Mouse (Mus musculus) telencephalon, adult 2 months (tissue): ENCODE data around the gene Tnnc2.

Experiments
- DNase-seq: peaks from one replicate; pipeline ENCODE4 v3.0.0-alpha.2; 2011; ENCODE audit warnings: low read depth, low spot score

Tnnc2 gene

DNA sequence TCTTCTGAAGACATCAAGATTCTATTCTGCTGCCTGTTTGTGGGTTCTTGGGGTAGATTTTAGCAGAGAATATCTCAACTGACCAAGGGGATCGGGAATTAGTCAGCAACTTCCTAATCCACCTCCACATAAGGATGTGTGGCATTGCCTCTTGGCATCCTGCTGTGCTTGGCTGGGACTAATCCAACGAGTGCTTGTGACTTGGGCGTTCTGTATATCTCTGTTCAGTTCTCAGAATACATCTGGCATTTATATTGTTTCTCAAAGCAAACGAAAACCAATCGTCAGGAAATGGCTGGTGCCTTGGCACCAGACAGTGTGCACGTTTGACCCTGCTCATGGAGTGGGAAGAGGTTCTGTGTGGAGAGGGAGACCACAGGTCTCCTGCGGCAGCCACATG is 39.9 kb downstream of the Tnnc2 start:
- no peak for DNase-seq

DNA sequence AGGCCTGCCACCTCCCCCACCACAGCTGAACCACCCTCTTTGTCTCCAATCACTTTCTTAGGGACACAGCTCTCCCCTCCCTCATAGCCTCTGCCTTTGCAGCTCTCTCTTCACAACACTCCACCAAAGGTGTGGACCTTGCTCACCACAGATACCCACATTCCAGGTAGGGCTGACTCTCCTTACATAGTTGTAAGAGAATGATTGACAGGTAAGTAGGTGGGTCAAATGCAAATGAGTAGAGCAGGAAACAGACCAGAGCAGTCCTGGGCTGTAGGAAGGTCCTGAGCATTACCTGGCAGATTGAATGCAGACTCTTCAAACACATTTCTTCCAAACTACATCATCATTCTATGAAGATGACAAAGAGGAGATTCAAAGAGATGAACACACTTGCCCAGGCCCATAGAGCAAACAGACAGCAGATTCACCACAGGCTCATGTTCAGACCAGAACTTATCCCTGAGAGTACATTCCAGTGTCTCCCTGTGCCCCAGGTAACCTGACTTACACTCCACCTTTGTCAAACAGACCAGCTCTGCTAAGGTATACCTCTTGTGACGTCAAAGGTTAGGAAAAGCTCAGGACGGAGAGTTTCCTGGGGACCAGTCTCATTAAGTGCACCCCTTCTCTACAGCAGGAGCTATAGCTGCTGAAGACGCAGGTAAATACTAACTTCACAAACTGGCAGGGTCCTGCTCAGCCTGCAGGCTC is 42.2 kb downstream of the Tnnc2 start:
- DNase-seq, result no peak

DNA sequence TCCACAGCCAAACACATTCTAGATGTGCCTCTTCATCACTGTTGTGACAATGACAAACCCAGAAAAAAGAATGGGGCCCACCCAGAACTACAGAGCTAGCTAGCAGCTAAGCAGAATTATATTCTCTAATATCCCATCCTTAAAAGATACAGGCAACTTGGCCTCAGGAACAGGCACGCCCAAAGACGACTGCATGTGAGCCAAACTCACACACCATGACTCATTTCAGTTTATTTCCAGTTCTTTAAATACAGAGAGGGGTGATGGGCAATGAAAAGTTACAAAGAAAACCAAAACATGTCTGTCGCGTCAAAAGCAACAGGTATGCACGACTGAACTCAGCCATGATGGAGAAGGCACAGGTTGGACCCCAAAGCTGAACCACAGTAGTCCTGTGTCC is 44.3 kb downstream of the Tnnc2 start:
- DNase-seq, result no peak

DNA sequence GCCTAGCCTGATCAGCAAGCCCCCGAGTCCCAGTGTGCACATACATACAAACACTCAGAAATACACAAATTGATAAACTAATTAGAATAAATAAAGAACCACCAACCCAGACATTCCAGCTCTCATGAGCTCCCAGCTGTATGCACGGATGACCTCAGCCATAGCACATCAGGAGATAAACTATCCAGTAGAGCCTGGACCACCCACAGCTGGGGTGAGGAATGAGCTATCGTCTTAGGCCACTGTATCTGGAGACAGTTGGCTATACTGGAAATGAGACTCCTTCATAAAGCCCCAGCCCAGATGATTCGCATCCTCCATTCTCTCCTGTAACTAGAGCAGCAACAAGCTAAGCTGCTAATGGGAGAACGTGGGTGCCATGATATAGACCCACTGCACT is 44.9 kb downstream of the Tnnc2 start:
- no peak for DNase-seq

DNA sequence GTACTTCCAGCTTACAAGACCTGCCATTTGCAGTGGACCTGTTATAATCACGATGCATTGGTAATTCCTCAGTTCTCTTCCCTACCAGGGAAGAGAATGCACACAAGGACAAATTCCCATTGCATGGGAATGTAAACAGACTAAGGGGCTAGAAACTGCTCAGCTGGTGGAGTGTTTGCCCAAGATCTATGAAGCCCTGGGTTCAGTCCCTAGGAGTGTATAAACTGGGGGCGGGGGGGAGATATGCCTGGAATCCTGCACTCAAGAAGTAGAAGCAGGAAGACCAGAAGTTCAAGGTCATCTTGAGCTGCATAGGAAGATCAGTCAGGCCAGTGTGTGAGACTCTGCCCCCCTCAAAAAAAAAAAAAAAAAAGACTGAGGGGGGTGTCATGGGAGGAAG is 46.5 kb downstream of the Tnnc2 start:
- no peak for DNase-seq

DNA sequence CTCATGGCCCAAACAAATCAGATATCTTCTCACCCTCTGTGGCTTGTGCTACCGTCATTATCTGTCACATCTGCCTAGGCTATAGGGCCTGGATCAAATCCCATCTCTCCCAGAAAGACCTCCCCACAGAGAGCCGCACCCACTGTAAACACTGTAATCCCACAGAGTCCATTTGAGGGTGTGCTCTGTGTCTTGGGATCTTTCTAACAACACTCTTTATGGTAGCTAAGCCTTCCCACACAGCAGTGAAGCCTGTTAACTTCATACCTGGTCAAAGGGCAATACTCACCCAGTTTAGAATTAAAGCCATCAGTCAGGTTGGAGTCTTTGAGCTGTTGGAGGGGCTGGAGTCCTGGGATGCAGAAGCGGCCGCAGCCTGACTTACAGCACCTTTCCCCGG is 48.0 kb downstream of the Tnnc2 start:
- DNase-seq, result no peak
